Mouse (Mus musculus) kidney, embryonic 14.5 days (tissue): ENCODE data around the gene Ift140. TPM values are rescaled to one million over a fixed set of nuclear protein-coding genes. Genes with fewer than 3 reads are reported as not detected.

Experiments used
- ATAC-seq: fragments of 200-750 bp; cut with Nextera tagmentation; 2 replicates; pipeline ENCODE4 v1.8.0; 2017; ENCODE audit warnings: moderate number of reproducible peaks, mild to moderate bottlenecking, moderate TSS enrichment, moderate library complexity; ENCODE audit not compliant: low FRiP score, low TSS enrichment
- H3K27ac ChIP-seq: fragments of 300-500 bp; sonication (generic); 2 replicates; pipeline ENCODE4 v1.5.1; 2014; ENCODE audit warnings: low read depth, mild to moderate bottlenecking, low read length, moderate library complexity, mixed read lengths
- H3K27me3 ChIP-seq: fragments of 300-500 bp; sonication (generic); 2 replicates; pipeline ENCODE4 v1.6.1; 2014; ENCODE audit warnings: mild to moderate bottlenecking, low read length; ENCODE audit not compliant: control insufficient read depth, insufficient read depth
- H3K36me3 ChIP-seq: fragments of 300-500 bp; sonication (generic); 2 replicates; pipeline ENCODE4 v1.6.1; 2014; ENCODE audit warnings: low read length, mixed read lengths; ENCODE audit not compliant: control insufficient read depth, insufficient read depth
- H3K4me1 ChIP-seq: fragments of 300-500 bp; sonication (generic); 2 replicates; pipeline ENCODE4 v1.6.1; 2014; ENCODE audit warnings: low read length, mixed read lengths; ENCODE audit not compliant: control insufficient read depth, insufficient read depth
- H3K4me2 ChIP-seq: fragments of 300-500 bp; sonication (generic); replicated peaks from 2 replicates; pipeline ENCODE4 v1.6.1; 2014; ENCODE audit warnings: low read depth, mild to moderate bottlenecking, low read length
- H3K4me3 ChIP-seq: fragments of 300-500 bp; sonication (generic); 2 replicates; pipeline ENCODE4 v1.5.1; 2014; ENCODE audit warnings: mild to moderate bottlenecking, low read length
- H3K9ac ChIP-seq: fragments of 300-500 bp; sonication (generic); 2 replicates; pipeline ENCODE4 v1.6.1; 2014; ENCODE audit warnings: low read depth, mild to moderate bottlenecking, low read length, moderate library complexity
- H3K9me3 ChIP-seq: fragments of 300-500 bp; sonication (generic); 2 replicates; pipeline ENCODE4 v1.6.1; 2016; ENCODE audit warnings: low read length; ENCODE audit not compliant: control insufficient read depth
- WGBS: fragments of 180-500 bp; shearing (Covaris S2); extraction: QIAGEN DNeasy Blood & Tissue Kit; methylation state at CpG from one replicate; pipeline ENCODE4 v1.1.7; 2014; 5-methylcytosine and 5-hydroxymethylcytosine counted together
- polyA plus RNA-seq: library from polyadenylated mRNA; unstranded; fragments of >200 nt; fragmentation: Nextera tagmentation; extraction: Ambion mirVana; gene quantifications from 2 replicates; pipeline ENCODE4 v1.2.1, GENCODE M21; 2014

Gene Ift140
- polyA plus RNA-seq, 1 experiment from 2014 or later, result 23.6 TPM

DNA sequence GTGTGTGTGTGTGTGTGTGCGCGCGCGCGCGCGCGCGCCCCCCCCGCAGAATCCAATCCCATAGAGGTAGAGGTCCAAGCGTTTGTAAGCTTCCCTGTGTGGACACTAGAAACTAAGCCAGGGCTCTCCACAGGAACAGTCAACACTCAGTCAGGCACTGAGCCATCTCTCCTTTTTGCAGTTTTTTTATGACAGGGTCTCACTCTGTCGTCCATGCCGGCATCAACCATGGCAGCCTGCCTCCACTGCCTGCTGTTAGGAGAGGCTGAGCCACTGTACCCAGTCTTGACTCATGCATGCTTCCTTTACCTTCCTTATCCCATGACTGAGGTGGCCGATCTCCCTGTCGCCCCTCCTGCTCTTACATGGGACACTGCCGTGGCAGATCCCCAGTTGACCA is 91.9 kb downstream of the Ift140 start:
- Histone ChIP-seq H3K4me1 (no peaks in the 10 kb centered on the region), H3K9me3 (no peaks in the 10 kb centered on the region), H3K27ac (no peak overlapping the region), H3K4me3 (no peak overlapping the region), H3K9ac (no peak overlapping the region), H3K27me3 (no peaks in the 10 kb centered on the region), H3K36me3 (peaks cover 72% of the 10 kb centered on the region), H3K4me2 (no peak overlapping the region)
- no peak for ATAC-seq
- 92% methylated on average over 10 of the region's 16 CpGs for WGBS

DNA sequence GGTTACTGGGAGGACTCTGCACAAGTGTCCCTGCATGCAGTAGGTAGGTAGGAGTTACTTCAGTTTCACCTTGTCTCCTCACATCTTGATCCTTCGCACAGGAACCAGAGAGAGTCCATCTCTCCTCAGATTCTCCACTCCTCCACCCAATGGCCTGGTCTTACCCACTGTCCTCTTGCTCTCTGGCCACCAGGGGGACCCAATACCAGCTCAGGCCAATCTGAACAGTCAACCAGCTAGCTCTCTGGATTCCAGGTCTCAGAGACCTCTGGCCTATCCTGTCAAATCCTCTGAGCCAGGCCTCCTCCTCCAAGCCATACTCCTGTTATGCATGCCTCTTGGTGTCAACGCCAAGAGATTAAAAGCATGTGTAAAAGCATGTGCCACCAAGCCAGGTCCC is 93.7 kb downstream of the Ift140 start:
- H3K4me3 ChIP-seq, result no peak overlapping the region
- H3K4me1 ChIP-seq, result peaks cover under 1% of the 10 kb centered on the region; the same call in 1 of the 2 replicates
- H3K9me3 ChIP-seq, result no peaks in the 10 kb centered on the region
- WGBS, result 67% methylated on average over 2 of the region's 2 CpGs
- H3K27ac ChIP-seq, result no peak overlapping the region
- H3K4me2 ChIP-seq, result no peak overlapping the region
- H3K36me3 ChIP-seq, result peaks cover 57% of the 10 kb centered on the region
- peak; percentile 51; the same call in 1 of the 2 replicates for ATAC-seq
- no peak overlapping the region for H3K9ac ChIP-seq
- no peaks in the 10 kb centered on the region for H3K27me3 ChIP-seq

DNA sequence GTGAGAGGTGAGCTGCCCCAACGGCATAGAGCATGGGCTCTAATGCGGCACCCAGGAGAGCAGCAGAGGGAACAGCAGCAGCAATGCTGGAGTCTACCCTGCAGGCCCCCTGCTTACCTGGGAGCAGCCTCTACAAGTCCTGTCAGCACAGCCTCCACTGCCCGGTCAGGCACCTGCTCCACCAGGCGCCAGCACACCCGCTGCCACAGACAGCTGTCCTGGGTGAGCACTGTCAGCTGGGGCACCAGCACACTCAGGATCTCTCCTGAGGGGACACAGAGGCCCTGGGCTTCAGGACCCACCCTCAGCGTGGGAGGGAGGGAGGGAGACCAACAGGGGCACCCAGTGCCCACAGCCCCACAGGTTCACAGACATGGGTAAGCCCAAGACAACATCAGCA is 94.7 kb downstream of the Ift140 start:
- Histone ChIP-seq H3K9me3 (no peaks in the 10 kb centered on the region), H3K4me3 (no peak overlapping the region), H3K27ac (no peak overlapping the region), H3K4me1 (peaks cover 5% of the 10 kb centered on the region; the same call in 1 of the 2 replicates), H3K4me2 (no peak overlapping the region), H3K9ac (no peak overlapping the region), H3K27me3 (no peaks in the 10 kb centered on the region), H3K36me3 (peaks cover 47% of the 10 kb centered on the region)
- WGBS, result 93% methylated on average over 6 of the region's 6 CpGs
- ATAC-seq, result no peak

DNA sequence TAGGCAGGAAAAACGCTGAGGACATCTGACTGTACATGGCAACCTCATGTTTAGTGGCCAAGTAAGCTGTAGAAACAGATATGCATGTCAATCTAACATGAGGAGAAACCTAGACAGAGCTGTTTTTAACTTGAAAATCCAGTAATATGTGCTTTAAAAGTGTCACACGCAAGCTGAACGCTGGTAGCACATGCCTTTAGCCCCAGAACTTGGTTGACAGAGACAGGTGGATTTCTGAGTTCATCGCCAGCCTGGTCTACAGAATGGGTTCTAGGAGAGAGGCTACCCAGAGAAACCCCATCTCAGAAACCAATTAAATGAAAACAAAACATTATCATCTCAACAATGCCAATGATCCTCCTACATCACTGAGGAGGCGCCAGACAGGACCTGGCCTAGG is 95.3 kb downstream of the Ift140 start:
- no peaks in the 10 kb centered on the region for H3K27me3 ChIP-seq
- peaks cover 43% of the 10 kb centered on the region for H3K36me3 ChIP-seq
- H3K27ac ChIP-seq, result no peak overlapping the region
- 93% methylated on average over 5 of the region's 5 CpGs for WGBS
- H3K4me3 ChIP-seq, result no peak overlapping the region
- ATAC-seq, result no peak
- H3K4me2 ChIP-seq, result no peak overlapping the region
- H3K9ac ChIP-seq, result no peak overlapping the region
- H3K4me1 ChIP-seq, result peaks cover 8% of the 10 kb centered on the region; the same call in 1 of the 2 replicates
- no peaks in the 10 kb centered on the region for H3K9me3 ChIP-seq

DNA sequence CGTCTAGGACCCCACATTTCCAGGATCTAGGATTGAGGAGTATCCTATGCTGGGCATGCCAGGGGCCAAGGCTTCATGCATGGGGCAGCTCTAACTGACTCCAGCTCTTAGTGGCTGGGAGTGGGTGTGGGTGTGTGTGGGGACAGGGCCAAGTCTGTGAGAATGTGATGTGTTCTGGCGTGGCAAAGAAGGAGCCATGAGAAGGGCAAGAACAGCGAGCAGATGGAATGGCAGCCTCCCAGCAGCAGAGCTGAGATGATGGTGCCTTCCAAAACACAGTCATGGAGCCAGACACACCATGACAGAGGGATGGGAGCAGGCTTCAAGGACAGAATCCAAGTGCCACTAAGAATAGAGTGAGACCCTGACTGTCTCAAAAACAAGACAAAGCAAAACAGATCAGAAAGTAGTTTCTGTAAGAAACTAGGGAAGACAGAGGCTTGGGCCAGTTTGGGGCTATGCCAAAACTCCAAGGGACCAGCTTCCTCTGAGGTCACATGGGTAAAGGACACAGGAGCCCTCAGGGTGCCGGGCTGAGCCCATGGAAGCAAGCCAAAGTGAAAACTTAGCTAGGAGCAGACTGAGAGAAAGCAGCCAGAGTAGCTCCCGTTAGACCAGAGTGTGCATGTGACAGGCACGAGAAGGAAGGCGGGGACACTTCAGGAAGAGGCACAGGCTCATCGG is 96.0 kb downstream of the Ift140 start:
- Histone ChIP-seq H3K9ac (0 out of 2 replicates have a peak overlapping the region, but pooled peaks have one; percentile 4), H3K9me3 (no peaks in the 10 kb centered on the region), H3K4me2 (no peak overlapping the region), H3K27me3 (no peaks in the 10 kb centered on the region), H3K4me3 (no peak overlapping the region), H3K27ac (no peak overlapping the region), H3K36me3 (peaks cover 38% of the 10 kb centered on the region), H3K4me1 (peaks cover 9% of the 10 kb centered on the region; the same call in 1 of the 2 replicates)
- ATAC-seq, result no peak
- WGBS, result 88% methylated on average over 8 of the region's 8 CpGs

DNA sequence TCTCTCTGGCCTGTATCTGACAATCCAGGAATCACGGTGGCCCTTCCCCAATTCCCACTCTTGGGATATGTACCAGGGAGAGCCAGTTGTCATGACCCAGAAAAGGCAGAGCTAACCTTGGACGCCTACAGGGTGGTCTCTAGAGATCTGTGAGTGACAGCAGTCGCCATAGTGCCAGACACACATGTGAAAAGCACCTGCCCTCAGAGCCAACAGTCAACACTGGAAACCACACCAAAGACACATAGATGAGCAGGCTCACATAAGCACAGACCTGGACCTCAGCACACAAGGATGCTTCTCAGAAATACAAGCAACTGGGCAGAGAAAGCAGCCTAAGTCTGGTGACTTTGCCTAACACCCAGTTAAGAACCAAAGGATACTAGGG is 96.5 kb downstream of the Ift140 start:
- 83% methylated on average over 3 of the region's 3 CpGs for WGBS
- ATAC-seq, result no peak
- Histone ChIP-seq H3K9ac (0 out of 2 replicates have a peak overlapping the region, but pooled peaks have one; percentile 4), H3K4me1 (peaks cover 9% of the 10 kb centered on the region; the same call in 1 of the 2 replicates), H3K27me3 (no peaks in the 10 kb centered on the region), H3K9me3 (no peaks in the 10 kb centered on the region), H3K4me2 (no peak overlapping the region), H3K36me3 (peaks cover 35% of the 10 kb centered on the region), H3K4me3 (no peak overlapping the region), H3K27ac (no peak overlapping the region)

DNA sequence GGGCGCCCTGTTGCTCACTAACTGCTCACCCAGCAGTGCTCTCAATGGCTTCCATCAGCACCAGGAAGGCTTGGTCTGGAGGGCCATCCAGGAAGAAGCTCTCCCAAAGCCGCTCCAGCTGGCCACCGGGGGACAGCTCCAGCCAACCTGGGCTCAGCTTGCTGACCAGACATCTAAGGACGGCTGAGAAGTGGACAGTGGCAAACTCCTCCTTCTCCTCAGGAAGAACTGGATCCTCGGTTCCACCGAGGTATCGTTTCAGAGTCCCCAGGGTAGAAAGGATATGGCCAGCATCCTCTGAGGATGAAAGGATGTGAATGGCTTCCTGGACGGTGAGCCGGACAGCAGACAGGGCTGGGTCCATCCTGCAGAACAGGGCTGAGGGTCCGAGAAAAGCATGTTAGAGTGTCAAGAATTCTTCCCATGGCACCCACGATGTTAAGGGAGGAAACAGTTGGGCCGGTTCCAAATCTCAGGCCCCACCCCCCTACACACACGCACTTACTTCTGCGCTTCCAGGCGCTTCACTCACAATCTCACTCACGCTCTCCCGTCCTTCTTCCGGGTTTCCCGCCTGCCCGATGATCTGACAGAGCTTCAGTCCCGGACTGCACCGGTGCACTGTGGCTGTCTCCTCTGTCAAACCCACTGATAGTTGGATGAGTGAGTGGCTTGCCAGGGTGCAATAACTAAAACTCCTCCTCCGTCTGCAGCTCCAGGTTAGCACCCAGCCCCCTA is 99.2 kb downstream of the Ift140 start:
- peak overlapping the region; percentile 68 for H3K4me3 ChIP-seq
- H3K27me3 ChIP-seq, result no peaks in the 10 kb centered on the region
- H3K4me2 ChIP-seq, result peak overlapping the region; percentile 93
- peak overlapping the region; percentile 94 for H3K27ac ChIP-seq
- no peaks in the 10 kb centered on the region for H3K9me3 ChIP-seq
- WGBS, result 6% methylated on average over 23 of the region's 23 CpGs
- H3K9ac ChIP-seq, result peak overlapping the region; percentile 74
- H3K4me1 ChIP-seq, result peaks cover 9% of the 10 kb centered on the region; the same call in 1 of the 2 replicates
- ATAC-seq, result peak; percentile 67
- peaks cover 19% of the 10 kb centered on the region for H3K36me3 ChIP-seq

DNA sequence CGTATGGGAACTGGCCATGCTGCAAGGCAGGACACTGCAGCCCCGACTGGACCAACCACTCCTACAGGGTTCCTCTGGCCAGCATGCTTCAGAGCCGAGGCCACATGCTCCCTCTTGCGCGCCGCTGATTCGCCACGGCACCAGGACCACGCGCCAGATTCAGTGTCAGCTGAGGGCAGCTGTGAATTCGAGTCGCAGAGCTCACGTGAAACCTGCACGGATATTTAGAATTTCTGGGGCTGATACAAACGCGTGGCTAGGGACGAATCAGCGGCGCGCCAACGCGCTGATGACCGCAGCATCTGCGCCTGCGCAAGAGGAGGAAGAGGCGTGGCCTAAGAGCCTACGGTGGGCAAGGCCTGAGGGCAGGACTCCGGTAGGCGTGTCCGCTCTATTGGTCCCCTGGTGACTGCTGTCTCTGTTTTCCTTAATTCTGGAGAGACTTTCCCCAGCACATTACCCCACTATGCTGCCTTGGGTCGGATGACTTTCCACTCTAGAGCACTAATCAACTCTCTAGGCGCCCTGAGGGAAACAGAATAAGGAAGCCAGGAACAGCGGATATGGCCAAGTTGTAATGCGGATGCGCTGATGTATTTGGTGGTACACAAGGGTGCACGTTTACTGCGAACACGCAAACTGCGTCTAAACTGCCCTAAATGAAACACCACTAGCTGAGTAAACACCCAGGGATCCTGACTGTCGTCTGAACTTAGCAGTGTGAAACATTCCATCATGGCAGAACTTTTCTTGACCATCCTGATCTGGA is 100.0 kb downstream of the Ift140 start, which contains the start of gene Telo2:
Gene Telo2, minus strand, starts transcription at position 304 of the 769 bp plus-strand sequence.
- H3K27ac ChIP-seq, result peak within 1 kb of the TSS; percentile 94
- peak within 1 kb of the TSS; percentile 93 for H3K4me2 ChIP-seq
- peaks cover 9% of the 10 kb centered on the region; the same call in 1 of the 2 replicates for H3K4me1 ChIP-seq
- H3K9ac ChIP-seq, result peak within 1 kb of the TSS; percentile 74
- H3K9me3 ChIP-seq, result no peaks in the 10 kb centered on the region
- no peaks in the 10 kb centered on the region for H3K27me3 ChIP-seq
- WGBS, result 7% methylated on average over 40 of the region's 40 CpGs
- peak; percentile 93 for ATAC-seq
- peaks cover 11% of the 10 kb centered on the region; the same call in 1 of the 2 replicates for H3K36me3 ChIP-seq
- H3K4me3 ChIP-seq, result peak within 1 kb of the TSS; percentile 68
